Comparison of ENCODE assay signal across 23 mouse cellular contexts in the genomic region with DNA sequence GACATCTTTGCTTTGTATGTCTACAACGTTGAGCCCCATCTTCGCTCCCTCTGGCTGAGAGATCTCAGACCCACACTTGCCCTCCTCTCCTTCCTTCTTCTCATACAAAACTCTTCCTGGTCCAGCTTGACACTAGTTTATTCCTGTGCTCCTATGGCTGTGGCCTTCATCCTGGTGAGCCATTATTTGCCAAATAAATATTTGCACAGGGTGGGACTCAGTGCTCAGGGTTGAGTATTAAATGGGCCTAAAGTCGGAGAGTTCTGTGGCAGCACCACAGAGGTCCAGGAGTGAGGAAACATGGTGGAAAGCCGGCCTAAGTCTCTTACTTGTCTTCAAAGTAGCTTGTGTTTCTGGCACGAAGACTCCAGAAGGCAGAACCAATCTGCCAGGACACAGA. TPM values are rescaled to one million over a fixed set of nuclear protein-coding genes. Genes with fewer than 3 reads are reported as not detected.
DNase-seq lines count a peak whose midpoint lies in the region; ATAC-seq and TF ChIP-seq lines count a peak whose summit lies in the region.
"Had no signal": no experiment of that assay in that cellular context is flagged by ENCODE, and none has a peak within 500 bp of the region (broad histone marks: within the 10 kb centered on the region; RNA-seq: fewer than 3 reads in every experiment).

No protein-coding gene starts in this region.

- H3K36me3 ChIP-seq in liver, embryonic 13.5 days = no peaks in the 10 kb centered on the region
- no peaks in the 10 kb centered on the region for H3K36me3 ChIP-seq in small intestine, adult 2 months (ENCODE audit: control insufficient read depth, insufficient read depth, low read length)
- no peaks in the 10 kb centered on the region for H3K36me3 ChIP-seq in midbrain, embryonic 11.5 days (ENCODE audit: control insufficient read depth, insufficient read depth, low read length)
- H3K36me3 ChIP-seq: embryonic facial prominence, embryonic 10.5 days; heart, embryonic 12.5 days had no signal

- H3K4me1 ChIP-seq in liver, embryonic 13.5 days (replicated peaks) = peaks cover 34% of the 10 kb centered on the region
- peaks cover 12% of the 10 kb centered on the region; the same call in 1 of the 2 replicates for H3K4me1 ChIP-seq in small intestine, adult 2 months (ENCODE audit: control insufficient read depth, insufficient read depth, insufficient read length, low read length)
- no peaks in the 10 kb centered on the region for H3K4me1 ChIP-seq in midbrain, embryonic 11.5 days (ENCODE audit: control insufficient read depth, insufficient read depth, low read length)
- H3K4me1 ChIP-seq: forebrain, embryonic 13.5 days had no signal

- no peak overlapping the region for H3K4me2 ChIP-seq in liver, embryonic 13.5 days
- H3K4me2 ChIP-seq in midbrain, embryonic 11.5 days = no peak overlapping the region
- H3K4me2 ChIP-seq: forebrain, embryonic 13.5 days; heart, embryonic 12.5 days had no signal

- H3K27ac ChIP-seq in liver, embryonic 13.5 days = peak overlapping the region; percentile 34; the same call in 1 of the 2 replicates
- H3K27ac ChIP-seq in small intestine, adult 2 months (ENCODE audit: insufficient read depth, low read depth, low read length) = peak overlapping the region; percentile 29; the same call in 1 of the 2 replicates
- H3K27ac ChIP-seq in midbrain, embryonic 11.5 days (ENCODE audit: low read depth, low read length) = no peak overlapping the region
- H3K27ac ChIP-seq: embryonic facial prominence, embryonic 10.5 days; forebrain, embryonic 13.5 days; gastrocnemius, adult 2 months had no signal

- DNase-seq in lung, postnatal 36 days = peak; percentile 4
- no peak for DNase-seq in lung, postnatal 4 days
- no peak for DNase-seq in liver, embryonic 13.5 days
- peak; percentile 45 for DNase-seq in yolk sac, embryonic 10.5 days (ENCODE audit: low spot score)
- no peak for DNase-seq in midbrain, embryonic 11.5 days (ENCODE audit: low spot score, missing footprints)
- no peak for DNase-seq in adrenal gland, postnatal 4 days (ENCODE audit: low spot score in 2 of 2)
- no peak for DNase-seq in urinary bladder, adult 18-20 months (ENCODE audit: low spot score in 2 of 2)
- DNase-seq: adrenal gland, postnatal 14 days; cerebellum, adult 18-20 months; cerebellum, adult 9-11 months; forebrain, postnatal 0 days; gastrocnemius, adult 2 months; gastrocnemius, postnatal 25 days; heart, postnatal 36 days had no signal

- H3K27me3 ChIP-seq in liver, embryonic 13.5 days = no peaks in the 10 kb centered on the region
- no peaks in the 10 kb centered on the region for H3K27me3 ChIP-seq in small intestine, adult 2 months (ENCODE audit: control insufficient read depth, insufficient read depth, low read length)
- H3K27me3 ChIP-seq in midbrain, embryonic 11.5 days (ENCODE audit: control insufficient read depth, insufficient read depth, low read length) = no peaks in the 10 kb centered on the region
- H3K27me3 ChIP-seq: CH12.LX; forebrain, embryonic 13.5 days; heart, embryonic 12.5 days; Patski had no signal

- TF ChIP-seq CTCF in small intestine, adult 2 months (IDR thresholded peaks at IDR 0.05; ENCODE audit: extremely low read depth, insufficient read length, insufficient replicate concordance, low read depth, low read length) = no peak

- no peak overlapping the region for H3K4me3 ChIP-seq in liver, embryonic 13.5 days (replicated peaks)
- no peak overlapping the region for H3K4me3 ChIP-seq in small intestine, adult 2 months (ENCODE audit: low read depth, low read length)
- no peak overlapping the region for H3K4me3 ChIP-seq in midbrain, embryonic 11.5 days (ENCODE audit: low read depth, low read length)
- H3K4me3 ChIP-seq: embryonic facial prominence, embryonic 10.5 days; forebrain, embryonic 13.5 days; gastrocnemius, adult 2 months; heart, embryonic 12.5 days had no signal

- 59% methylated on average over 5 of the region's 5 CpGs for WGBS in liver, embryonic 13.5 days (ENCODE audit: insufficient replicate concordance)
- 32% methylated on average over 5 of the region's 5 CpGs for WGBS in small intestine, adult 2 months
- 82% methylated on average over 5 of the region's 5 CpGs for WGBS in midbrain, embryonic 11.5 days

- peak; percentile 60 for ATAC-seq in liver, embryonic 13.5 days (ENCODE audit: low read depth)
- no peak for ATAC-seq in midbrain, embryonic 11.5 days (ENCODE audit: low FRiP score)
- ATAC-seq: activated CD4-positive, CD25-positive, alpha-beta regulatory T cell, adult 4 months; forebrain, embryonic 13.5 days; forebrain, postnatal 0 days; Patski had no signal

- H3K9me3 ChIP-seq in liver, embryonic 13.5 days (replicated peaks) = no peaks in the 10 kb centered on the region
- H3K9me3 ChIP-seq in midbrain, embryonic 11.5 days (ENCODE audit: control insufficient read depth, low read length) = no peaks in the 10 kb centered on the region
- H3K9me3 ChIP-seq: embryonic facial prominence, embryonic 10.5 days; forebrain, embryonic 13.5 days; heart, embryonic 12.5 days had no signal

- H3K9ac ChIP-seq in liver, embryonic 13.5 days = no peak overlapping the region
- H3K9ac ChIP-seq in midbrain, embryonic 11.5 days (ENCODE audit: low read length) = no peak overlapping the region
- H3K9ac ChIP-seq: forebrain, embryonic 13.5 days; forebrain, postnatal 0 days; heart, embryonic 12.5 days had no signal

- no peak for TF ChIP-seq POLR2A in small intestine, adult 2 months (IDR thresholded peaks at IDR 0.05; ENCODE audit: low read depth, low read length)

RNA-seq across cellular contexts. Expression of a gene that starts 16.0 kb away (rescaled TPM):
- 11.8 and 13.8 TPM in 2 replicates for polyA plus RNA-seq in liver, embryonic 13.5 days (2015; fragmentation: Nextera tagmentation; extraction: Ambion mirVana)
- 7.4 and 8.3 TPM in 2 replicates for polyA plus RNA-seq in small intestine, adult 2 months (2012; rRNA removed)
- 49.5 and 55.7 TPM in 2 replicates for polyA plus RNA-seq in midbrain, embryonic 11.5 days (2014; fragmentation: Nextera tagmentation; extraction: Ambion mirVana)
- 10 to 100 TPM; 18.1 to 21.1 TPM for total RNA-seq in adrenal gland, postnatal 4 days (2021)

RNA-seq across cellular contexts. Expression of a gene that starts 34.5 kb away (rescaled TPM):
- 0.12 and 0.20 TPM in 2 replicates for polyA plus RNA-seq in liver, embryonic 13.5 days (2015; fragmentation: Nextera tagmentation; extraction: Ambion mirVana)
- polyA plus RNA-seq in small intestine, adult 2 months (2012; rRNA removed) = 5.2 and 9.1 TPM in 2 replicates
- 0.15 TPM in 1 of 2 replicates, not detected in the other for polyA plus RNA-seq in midbrain, embryonic 11.5 days (2014; fragmentation: Nextera tagmentation; extraction: Ambion mirVana)
- total RNA-seq in adrenal gland, postnatal 4 days (2021) = 1 to 10 TPM in 1 of 2 experiments, under 1 TPM in 1; 0.59 to 5.0 TPM
- total RNA-seq: forebrain, postnatal 0 days; gastrocnemius, adult 2 months; gastrocnemius, postnatal 25 days; granulocyte monocyte progenitor cell, adult 5-6 weeks; heart, postnatal 36 days had no signal
- polyA plus RNA-seq: activated CD4-positive, CD25-positive, alpha-beta regulatory T cell, adult 4 months; forebrain, embryonic 13.5 days; hindbrain, embryonic 11.5 days had no signal

RNA-seq across cellular contexts. Expression of a gene that starts 36.6 kb away (rescaled TPM):
- 0.05 and 0.06 TPM in 2 replicates for polyA plus RNA-seq in liver, embryonic 13.5 days (2015; fragmentation: Nextera tagmentation; extraction: Ambion mirVana)
- 0.10 and 0.33 TPM in 2 replicates for polyA plus RNA-seq in small intestine, adult 2 months (2012; rRNA removed)
- 0.54 and 0.75 TPM in 2 replicates for polyA plus RNA-seq in midbrain, embryonic 11.5 days (2014; fragmentation: Nextera tagmentation; extraction: Ambion mirVana)
- under 1 TPM; 0.20 to 0.22 TPM for total RNA-seq in adrenal gland, postnatal 4 days (2021)
- total RNA-seq: adrenal gland, postnatal 14 days; gastrocnemius, adult 2 months; gastrocnemius, postnatal 25 days; granulocyte monocyte progenitor cell, adult 5-6 weeks had no signal

Comparison
In these comparisons a context has a peak if more than half of its experiments do, and no peak if none do; other contexts are left out.
1. DNase-seq: peak in lung, postnatal 36 days (single experiment) and yolk sac, embryonic 10.5 days (single experiment); none in lung, postnatal 4 days (0 of 2), liver, embryonic 13.5 days (single experiment), midbrain, embryonic 11.5 days (single experiment), adrenal gland, postnatal 4 days (0 of 2) and urinary bladder, adult 18-20 months (0 of 2).